Mouse (Mus musculus) ES-Bruce4 (cell line): Measurements from ENCODE around the gene Rpl18. TPM values are rescaled to one million over a fixed set of nuclear protein-coding genes. Genes with fewer than 3 reads are reported as not detected.

Source experiments
- H3K27ac ChIP-seq: 2 replicates; pipeline ENCODE4 v1.5.1; 2012; ENCODE audit warnings: low read length, inconsistent platforms; ENCODE audit not compliant: insufficient read depth
- H3K27me3 ChIP-seq: 2 replicates; pipeline ENCODE4 v1.6.1; 2012; ENCODE audit warnings: mild to moderate bottlenecking, low read length, inconsistent platforms; ENCODE audit not compliant: control insufficient read depth, poor library complexity, insufficient read depth, severe bottlenecking
- H3K36me3 ChIP-seq: 2 replicates; pipeline ENCODE4 v1.6.1; 2012; ENCODE audit warnings: inconsistent platforms, mild to moderate bottlenecking, low read length, moderate library complexity; ENCODE audit not compliant: control insufficient read depth, poor library complexity, insufficient read depth, severe bottlenecking
- H3K4me1 ChIP-seq: one replicate; pipeline ENCODE4 v1.8.1; 2011; ENCODE audit warnings: low read length; ENCODE audit not compliant: control insufficient read depth, insufficient read depth
- H3K4me3 ChIP-seq: 2 replicates; pipeline ENCODE4 v1.5.1; 2011; ENCODE audit warnings: low read depth, mild to moderate bottlenecking, low read length
- H3K9ac ChIP-seq: 2 replicates; pipeline ENCODE4 v1.6.1; 2012; ENCODE audit warnings: low read depth, mild to moderate bottlenecking, inconsistent platforms; ENCODE audit not compliant: poor library complexity, severe bottlenecking
- H3K9me3 ChIP-seq: replicated peaks from 2 replicates; pipeline ENCODE4 v1.6.1; 2012; ENCODE audit warnings: mild to moderate bottlenecking, low read length, inconsistent platforms; ENCODE audit not compliant: control insufficient read depth, poor library complexity, insufficient read depth, severe bottlenecking
- CTCF ChIP-seq: IDR thresholded peaks from one replicate; pipeline ENCODE4 v1.8.1; 2011; ENCODE audit warnings: low read depth, low read length
- EP300 ChIP-seq: IDR thresholded peaks from 2 replicates; pipeline ENCODE4 v1.6.1; 2011; ENCODE audit warnings: low read depth, low read length; ENCODE audit not compliant: insufficient read depth
- POLR2A ChIP-seq: IDR thresholded peaks from one replicate; pipeline ENCODE4 v1.8.1; 2011; ENCODE audit warnings: low read length; ENCODE audit not compliant: insufficient read depth
- polyA plus RNA-seq: library from polyadenylated mRNA; stranded (reverse); fragments of >200 nt; gene quantifications from 2 replicates; pipeline ENCODE4 v1.2.4, GENCODE M21; 2011; ENCODE audit warnings: low read depth; ENCODE audit not compliant: missing spikeins, insufficient read depth, insufficient read length

The Rpl18 gene
- polyA plus RNA-seq, 1 experiment, result 1,593 TPM

GRCm38 (mm10) chr7:45748110-45748509 is 32.9 kb downstream of the Rpl18 start:
- no peaks in the 10 kb centered on the region for H3K27me3 ChIP-seq

GRCm38 (mm10) chr7:45749401-45749800 is 34.1 kb downstream of the Rpl18 start:
- Histone ChIP-seq H3K4me1 (peaks cover 7% of the 10 kb centered on the region), H3K27me3 (no peaks in the 10 kb centered on the region), H3K4me3 (no peak overlapping the region), H3K36me3 (no peaks in the 10 kb centered on the region), H3K27ac (no peak overlapping the region), H3K9ac (no peak overlapping the region), H3K9me3 (no peaks in the 10 kb centered on the region)
- TF ChIP-seq POLR2A (no peak), CTCF (no peak), EP300 (no peak)

More at GRCm38 (mm10) chr7:45748110-45748509, 32.9 kb downstream of the Rpl18 start:
- Histone ChIP-seq H3K9me3 (no peaks in the 10 kb centered on the region), H3K4me1 (peaks cover 7% of the 10 kb centered on the region), H3K36me3 (no peaks in the 10 kb centered on the region), H3K9ac (no peak overlapping the region), H3K27ac (no peak overlapping the region), H3K4me3 (no peak overlapping the region)
- no peak for TF ChIP-seq CTCF
- TF ChIP-seq EP300, result no peak
- no peak for TF ChIP-seq POLR2A

- no peak for TF ChIP-seq POLR2A
- no peak for TF ChIP-seq CTCF
- TF ChIP-seq EP300, result no peak
- H3K9ac ChIP-seq, result no peak overlapping the region
- peaks cover 7% of the 10 kb centered on the region for H3K4me1 ChIP-seq
- no peaks in the 10 kb centered on the region for H3K36me3 ChIP-seq
- no peak overlapping the region for H3K27ac ChIP-seq
- no peaks in the 10 kb centered on the region for H3K9me3 ChIP-seq
- no peak overlapping the region for H3K4me3 ChIP-seq
- no peaks in the 10 kb centered on the region for H3K27me3 ChIP-seq
Measured at GRCm38 (mm10) chr7:45750162-45750561, 34.9 kb downstream of the Rpl18 start.

GRCm38 (mm10) chr7:45755703-45756102 is 40.4 kb downstream of the Rpl18 start:
- Histone ChIP-seq H3K4me1 (no peaks in the 10 kb centered on the region), H3K36me3 (no peaks in the 10 kb centered on the region), H3K9me3 (no peaks in the 10 kb centered on the region), H3K9ac (no peak overlapping the region), H3K27me3 (no peaks in the 10 kb centered on the region), H3K4me3 (no peak overlapping the region), H3K27ac (no peak overlapping the region)
- TF ChIP-seq EP300 (no peak), CTCF (no peak), POLR2A (no peak)

GRCm38 (mm10) chr7:45759400-45759799 is 44.1 kb downstream of the Rpl18 start:
- Histone ChIP-seq H3K27ac (no peak overlapping the region), H3K9ac (no peak overlapping the region), H3K27me3 (no peaks in the 10 kb centered on the region), H3K4me1 (no peaks in the 10 kb centered on the region), H3K4me3 (peak overlapping the region; percentile 18), H3K36me3 (no peaks in the 10 kb centered on the region), H3K9me3 (no peaks in the 10 kb centered on the region)
- TF ChIP-seq POLR2A, result no peak

GRCm38 (mm10) chr7:45760151-45760550 is 44.9 kb downstream of the Rpl18 start:
- H3K27me3 ChIP-seq, result no peaks in the 10 kb centered on the region
- H3K4me3 ChIP-seq, result no peak overlapping the region
- no peaks in the 10 kb centered on the region for H3K4me1 ChIP-seq
- H3K9me3 ChIP-seq, result no peaks in the 10 kb centered on the region
- no peak for TF ChIP-seq POLR2A
- no peak for TF ChIP-seq EP300
- no peak for TF ChIP-seq CTCF
- H3K36me3 ChIP-seq, result no peaks in the 10 kb centered on the region
- H3K9ac ChIP-seq, result no peak overlapping the region
- no peak overlapping the region for H3K27ac ChIP-seq
